Comparison of ENCODE assay signal across 11 mouse cellular contexts in genomic region chr6:146527537-146527936, GRCm38 (mm10).
"Had no signal": no experiment of that assay in that cellular context is flagged by ENCODE, and none has a peak within 500 bp of the region (broad histone marks: within the 10 kb centered on the region; RNA-seq: fewer than 3 reads in every experiment).

No protein-coding gene starts in this region.

- DNase-seq: kidney, adult 11 months; kidney, postnatal 14 days; liver, embryonic 13.5 days; lung, embryonic 14.5 days; spleen, adult 18-20 months; thymus, adult 18-20 months; thymus, postnatal 4 days had no signal

- H3K9me3 ChIP-seq: liver, embryonic 13.5 days; midbrain, embryonic 12.5 days; midbrain, embryonic 15.5 days had no signal

- H3K4me1 ChIP-seq: liver, embryonic 13.5 days; midbrain, embryonic 12.5 days; midbrain, embryonic 15.5 days had no signal

- H3K4me2 ChIP-seq: liver, embryonic 13.5 days; lung, embryonic 14.5 days; midbrain, embryonic 12.5 days; midbrain, embryonic 15.5 days had no signal

- H3K27me3 ChIP-seq: liver, embryonic 13.5 days; midbrain, embryonic 12.5 days; midbrain, embryonic 15.5 days had no signal

- H3K4me3 ChIP-seq: liver, embryonic 13.5 days; midbrain, embryonic 12.5 days; midbrain, embryonic 15.5 days had no signal

- H3K27ac ChIP-seq: liver, embryonic 13.5 days; macrophage; midbrain, embryonic 12.5 days; midbrain, embryonic 15.5 days had no signal

- ATAC-seq: lung, postnatal 0 days; midbrain, embryonic 15.5 days had no signal

- H3K9ac ChIP-seq: liver, embryonic 13.5 days; lung, embryonic 14.5 days; midbrain, embryonic 12.5 days; midbrain, embryonic 15.5 days had no signal

- H3K36me3 ChIP-seq: liver, embryonic 13.5 days; midbrain, embryonic 12.5 days; midbrain, embryonic 15.5 days had no signal
